Mouse (Mus musculus): ENCODE measurements around the gene Uhrf1bp1l.

- TF ChIP-seq GATA1 (IDR thresholded peaks at IDR 0.05; ENCODE audit: borderline replicate concordance, low read length) (no peak), FLI1 (IDR thresholded peaks at IDR 0.05; ENCODE audit: low read length) (no peak)
Observed at GRCm38 (mm10) chr10:89771894-89772293, 27.1 kb downstream of the Uhrf1bp1l start.
